Mouse (Mus musculus) cerebellum, adult (tissue): ENCODE data around the gene Tmem138.
"Not testable (repeated sequence)": the region's sequence is repeated elsewhere in the genome, so short reads cannot be mapped to it uniquely, and the experiment has no call there.

ENCODE experiments used
- ATAC-seq: cut with Nextera tagmentation; 2 replicates; pipeline ENCODE4 v1.9.2; 2017; ENCODE audit warnings: mild to moderate bottlenecking, moderate library complexity, mixed read lengths; ENCODE audit not compliant: insufficient number of reproducible peaks, low FRiP score, low TSS enrichment

The Tmem138 gene

DNA sequence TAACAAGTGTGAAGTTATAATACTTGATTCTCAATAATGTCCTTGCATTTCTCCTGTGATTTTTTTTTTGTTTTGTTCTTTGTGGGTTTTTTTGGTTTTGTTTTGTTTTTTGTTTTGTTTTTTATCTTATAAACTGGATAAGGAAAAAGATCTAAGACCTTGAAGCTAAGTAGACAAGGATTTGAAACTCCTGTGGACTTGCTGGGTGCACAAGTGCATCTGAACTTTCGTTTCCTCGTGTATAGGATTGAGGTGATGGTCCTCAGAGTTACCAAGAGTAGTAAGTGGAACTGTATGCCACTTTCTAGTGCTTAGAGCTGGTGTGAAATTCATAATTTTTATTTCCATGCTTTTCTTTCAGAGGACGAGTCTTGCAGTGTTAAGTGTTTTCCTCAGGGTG, 2.9 kb upstream of the Tmem138 start:
- no peak for ATAC-seq

DNA sequence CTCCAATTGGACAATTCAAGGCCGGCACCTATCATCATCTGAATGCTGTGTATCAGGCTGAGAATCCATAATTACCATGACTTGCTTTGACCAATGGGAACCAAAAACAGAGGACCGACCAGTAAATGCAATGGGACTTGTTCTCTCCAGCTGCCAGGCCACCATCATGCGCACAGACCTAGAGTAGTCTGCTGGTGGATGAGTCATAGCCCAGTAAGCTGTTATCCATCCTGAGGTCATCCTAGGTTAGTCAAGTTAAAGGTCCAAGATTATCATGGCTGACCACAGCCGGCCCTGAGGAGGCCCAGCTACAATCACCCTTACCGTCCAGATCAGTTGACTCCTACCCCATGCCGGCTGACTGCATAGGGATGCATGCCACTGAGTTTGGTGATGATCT, 7.5 kb downstream of the Tmem138 start:
- ATAC-seq = no peak

DNA sequence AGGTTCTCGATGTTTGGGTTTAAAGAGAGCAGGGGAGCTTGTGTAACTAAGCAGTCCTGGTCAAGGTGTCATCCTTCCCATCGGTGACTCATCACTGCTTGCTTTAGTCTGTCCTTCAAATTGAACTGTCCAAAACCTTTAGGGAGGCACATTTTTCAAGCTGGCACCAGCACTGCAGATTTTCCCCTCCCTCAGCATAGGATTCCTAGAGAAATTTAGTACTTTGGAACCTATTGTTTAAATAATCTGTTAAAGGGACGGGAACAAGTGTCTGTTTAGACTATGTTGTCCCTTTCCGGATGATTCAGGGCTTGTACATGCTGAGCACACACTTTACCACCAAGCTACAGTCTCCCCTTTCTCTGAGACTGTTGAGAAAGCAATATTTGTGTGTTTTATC, 11.9 kb downstream of the Tmem138 start:
- no peak for ATAC-seq

DNA sequence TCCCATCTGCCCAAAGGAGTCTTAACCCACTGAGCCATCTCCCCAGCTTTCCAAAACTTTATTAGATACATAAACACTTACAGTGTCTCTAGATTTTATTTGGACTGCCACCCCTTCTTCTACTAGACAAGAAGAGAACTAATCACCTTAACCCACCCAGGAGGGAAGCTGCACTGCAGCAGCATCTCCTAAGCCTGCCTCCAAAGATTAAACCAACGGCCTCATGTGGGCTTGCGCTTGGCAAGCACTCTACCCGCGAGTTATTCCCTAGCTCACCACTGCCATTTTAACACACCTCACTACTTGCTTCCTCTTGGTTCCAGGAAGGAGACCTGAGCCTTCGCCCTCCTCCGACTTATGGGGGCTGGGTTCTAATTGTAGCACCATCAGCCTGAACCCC, 12.9 kb downstream of the Tmem138 start:
- ATAC-seq = no peak

DNA sequence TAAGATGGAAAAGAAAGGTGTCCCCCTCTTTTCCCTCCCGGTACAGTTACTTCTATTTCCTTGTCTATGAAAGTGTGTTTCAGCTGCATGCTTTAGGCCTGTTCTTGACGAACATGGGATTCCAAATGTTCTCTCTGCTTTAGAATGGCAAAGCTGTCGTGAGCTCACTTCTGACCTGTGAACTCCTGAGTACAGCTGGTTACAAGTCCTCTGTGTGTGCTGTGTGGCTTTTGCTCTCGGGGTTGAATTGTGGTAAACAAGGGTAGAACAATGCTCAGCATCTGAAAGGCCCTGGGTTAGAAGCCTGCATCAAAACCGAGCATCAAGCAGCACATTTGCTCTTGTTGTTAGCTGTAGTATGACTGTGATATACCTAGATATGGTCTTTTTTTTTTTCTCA, 14.8 kb downstream of the Tmem138 start:
- ATAC-seq = no peak

DNA sequence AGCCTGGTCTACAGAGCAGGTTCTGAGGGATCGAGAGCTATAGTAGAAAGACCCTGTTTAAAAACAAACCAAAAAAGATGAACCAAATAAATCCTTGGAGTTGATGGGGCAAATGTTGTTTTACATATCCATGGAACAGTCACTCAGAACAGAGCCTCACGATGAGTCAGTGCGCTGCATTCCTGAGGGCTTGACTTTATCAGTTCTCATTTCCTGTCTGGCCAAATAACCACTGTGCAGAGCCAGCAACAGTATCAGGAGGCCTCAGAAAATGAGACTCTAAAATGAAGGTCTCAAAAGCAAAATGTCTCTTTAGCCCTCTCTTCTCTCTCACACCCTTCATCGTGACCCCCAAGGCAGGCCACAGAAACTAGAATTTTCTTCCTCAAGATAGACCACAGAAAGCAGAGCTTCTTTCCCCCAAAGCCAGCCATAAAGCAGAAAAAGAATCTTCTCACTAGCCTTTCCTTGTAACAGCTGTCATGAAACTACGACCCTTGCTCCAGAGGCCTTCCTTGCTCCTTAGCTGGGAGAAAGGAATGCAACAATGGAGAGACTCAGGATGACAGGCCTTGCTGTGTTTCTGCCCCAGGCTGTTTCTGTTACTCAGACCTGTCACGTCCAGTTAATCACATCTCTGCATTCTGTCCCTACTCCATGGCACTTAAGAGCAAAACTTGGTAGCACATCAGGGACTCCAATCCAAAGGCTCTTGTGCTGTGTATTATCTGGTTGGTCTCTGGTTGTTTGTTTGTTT, 15.4 kb downstream of the Tmem138 start:
- no peak for ATAC-seq

DNA sequence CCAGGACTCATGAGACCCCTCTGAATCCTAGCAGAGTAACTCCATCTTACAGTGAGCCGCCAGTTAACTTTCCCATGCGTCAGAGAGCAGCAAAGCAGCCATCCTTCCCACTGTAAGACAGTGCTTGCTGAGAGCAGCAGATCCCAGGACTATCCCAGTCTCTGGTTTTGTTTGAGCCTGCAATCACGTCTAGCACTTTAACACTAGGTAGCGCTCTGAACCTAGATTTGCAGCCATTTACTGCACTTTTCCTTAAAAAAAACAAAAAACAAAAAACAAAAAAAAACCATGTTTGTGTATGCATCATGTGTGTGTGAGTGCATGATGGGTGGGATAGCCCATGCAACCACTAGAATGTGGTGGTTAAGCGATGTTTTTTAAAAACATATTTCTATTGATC, 17.1 kb downstream of the Tmem138 start:
- no peak for ATAC-seq

DNA sequence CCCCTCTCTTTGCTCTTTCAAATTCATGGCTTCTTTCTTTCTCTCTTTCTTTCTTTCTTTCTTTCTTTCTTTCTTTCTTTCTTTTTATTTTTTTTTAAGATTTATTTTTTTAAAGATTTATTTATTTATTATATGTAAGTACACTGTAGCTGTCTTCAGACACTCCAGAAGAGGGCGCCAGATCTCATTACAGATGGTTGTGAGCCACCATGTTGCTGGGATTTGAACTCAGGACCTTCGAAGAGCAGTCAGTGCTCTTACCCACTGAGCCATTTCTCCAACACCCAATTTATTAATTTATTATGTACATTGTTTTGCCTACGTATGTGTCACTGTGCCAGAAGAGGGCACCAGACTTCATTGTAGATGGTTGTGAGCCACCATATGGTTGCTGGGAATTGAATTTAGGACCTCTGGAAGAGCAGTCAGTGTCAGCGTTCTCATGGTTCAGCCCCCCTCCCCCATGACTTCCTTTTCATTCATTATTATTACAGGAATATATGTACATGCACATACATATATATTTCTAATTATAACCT, 19.3 kb downstream of the Tmem138 start:
- ATAC-seq = not testable (repeated sequence)

DNA sequence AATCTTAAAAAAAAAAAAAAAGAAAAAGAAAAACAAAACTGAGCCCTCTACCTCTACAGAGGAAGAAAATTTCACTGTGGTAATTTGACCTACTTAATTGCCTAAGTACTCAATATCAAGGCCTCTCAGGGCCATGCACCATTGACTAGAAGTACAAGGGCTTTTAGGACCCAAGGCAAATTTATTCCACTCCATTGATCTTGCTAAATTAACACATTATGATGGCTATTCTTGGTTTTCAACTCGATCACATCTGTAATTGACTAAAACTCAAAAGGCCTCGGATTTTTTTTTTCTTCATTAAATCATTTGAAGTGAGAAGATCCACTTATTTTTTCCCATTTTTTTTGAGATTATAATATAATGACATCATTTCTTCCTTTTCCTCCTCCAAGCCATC, 19.7 kb downstream of the Tmem138 start:
- no peak for ATAC-seq

DNA sequence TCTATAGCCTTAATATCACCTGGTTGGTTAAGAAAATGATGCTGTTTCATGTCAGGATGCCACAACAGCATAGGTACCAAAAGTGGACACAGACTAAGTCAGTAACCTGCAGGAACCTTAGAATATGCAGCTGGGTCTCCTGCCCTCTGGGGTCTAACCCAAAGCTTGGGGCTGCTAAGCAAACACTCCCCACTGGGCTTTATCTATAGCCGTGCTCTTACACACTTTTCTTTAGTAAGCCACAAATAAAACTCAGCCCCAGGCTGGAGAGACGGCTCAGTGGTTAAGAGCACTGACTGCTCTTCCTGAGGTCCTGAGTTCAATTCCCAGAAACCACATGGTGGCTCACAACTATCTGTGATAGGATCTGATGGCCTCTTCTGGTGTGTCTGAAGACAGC, 20.2 kb downstream of the Tmem138 start:
- ATAC-seq = no peak

DNA sequence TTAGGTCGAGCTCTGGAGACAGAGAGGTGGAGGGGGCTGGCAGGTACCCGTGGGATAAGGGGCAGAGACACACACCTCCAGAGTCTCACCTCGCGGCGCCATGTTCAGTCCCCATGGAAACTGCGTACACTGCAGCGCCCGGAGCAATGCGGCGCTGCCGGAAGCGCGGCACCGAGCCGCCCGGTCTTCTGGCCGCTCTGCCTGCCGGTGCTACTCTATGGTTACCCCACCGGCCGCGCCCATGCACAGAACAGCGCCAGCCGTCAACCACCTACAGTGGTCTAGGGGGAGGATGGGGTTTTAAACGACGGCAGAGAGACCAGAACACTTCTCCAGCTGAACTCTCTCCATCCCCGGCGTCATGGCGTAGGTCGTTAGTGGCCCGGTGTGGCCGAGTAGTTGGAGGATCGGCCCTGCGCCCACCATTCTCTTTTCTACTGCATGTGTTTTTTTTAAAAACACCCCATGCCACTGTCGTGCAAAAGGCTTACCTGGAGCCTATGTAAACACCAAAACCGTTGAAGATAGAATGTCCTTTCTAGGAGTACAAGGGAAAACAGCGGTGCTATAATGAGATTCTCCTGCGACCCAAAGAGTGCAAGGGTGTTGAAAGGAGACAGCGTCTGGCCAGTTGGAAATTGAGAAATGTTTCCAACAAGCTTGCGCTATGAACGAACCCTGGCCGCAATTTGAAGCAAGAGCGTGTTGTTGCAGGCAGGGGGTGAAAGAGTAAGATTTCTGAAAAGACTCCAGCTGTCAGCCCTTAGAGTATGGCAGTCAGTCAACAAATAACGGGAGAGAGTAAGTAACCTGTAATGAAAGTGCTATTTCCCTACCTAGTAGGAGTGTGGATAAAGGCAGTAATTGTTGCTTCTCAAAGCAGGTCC, 21.3 kb downstream of the Tmem138 start, which contains the start of gene Tmem216:
Gene Tmem216, minus strand, starts transcription at position 615 of the 887 bp plus-strand sequence.
- peak; percentile 96 for ATAC-seq

DNA sequence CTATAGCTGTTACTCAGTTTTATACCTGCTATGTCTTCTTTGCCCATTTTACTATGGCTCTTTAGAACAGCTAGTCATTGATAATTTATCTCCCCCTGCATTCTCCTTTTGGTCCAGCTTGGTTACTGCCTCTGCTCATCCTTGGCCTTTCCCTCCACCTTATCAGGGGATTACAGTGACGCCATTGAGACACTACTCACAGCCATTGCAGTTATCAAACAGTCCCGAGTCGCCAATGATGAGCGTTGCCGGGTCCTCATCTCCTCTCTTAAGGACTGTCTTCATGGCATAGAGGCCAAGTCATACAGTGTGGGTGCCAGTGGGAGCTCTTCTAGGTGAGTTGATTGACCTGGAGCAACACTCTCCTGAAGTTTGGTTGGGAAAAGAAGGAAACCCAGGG, 37.7 kb downstream of the Tmem138 start:
- ATAC-seq = no peak

DNA sequence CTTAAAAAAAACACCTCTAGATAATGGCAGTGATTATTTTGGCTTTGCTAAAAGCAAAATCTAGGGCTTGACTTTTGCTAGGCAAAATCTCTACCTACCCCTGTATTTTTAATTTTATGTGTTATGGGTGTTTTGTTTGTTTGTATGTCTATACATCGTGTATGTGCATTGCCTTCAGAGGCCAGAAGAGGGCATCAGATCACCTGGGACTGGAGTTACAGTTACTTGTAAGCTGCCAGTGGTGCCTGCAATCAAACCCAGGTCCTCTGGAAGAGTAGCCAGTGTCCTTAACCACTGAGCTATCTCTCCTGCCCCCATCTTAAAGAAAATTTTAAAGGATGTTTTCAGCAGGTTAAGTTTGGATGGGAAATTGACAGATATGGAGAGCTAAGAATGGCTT, 47.1 kb downstream of the Tmem138 start:
- no peak for ATAC-seq

DNA sequence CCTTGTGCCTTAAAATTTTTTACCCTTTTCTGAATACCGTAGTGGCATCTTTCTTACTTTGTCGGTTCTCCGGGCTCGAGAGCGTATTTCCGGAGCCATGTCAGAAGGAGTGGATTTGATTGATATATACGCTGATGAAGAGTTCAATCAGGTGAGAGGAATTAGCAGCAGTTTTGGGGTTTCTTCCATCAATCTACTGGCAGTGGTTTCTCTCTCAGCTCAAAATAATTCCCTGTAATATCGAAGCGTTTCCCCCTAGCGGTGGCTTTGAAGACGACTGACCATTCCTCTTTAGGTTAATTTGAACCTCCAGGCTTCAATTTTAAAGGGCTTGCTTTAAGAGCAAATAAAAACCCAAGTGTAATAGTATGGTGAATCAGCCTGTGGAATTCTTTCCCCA, 51.3 kb downstream of the Tmem138 start, which contains the start of gene Sdhaf2:
Gene Sdhaf2, minus strand, starts transcription at position 233 of the 400 bp plus-strand sequence.
- 0 out of 2 replicates have a peak, but pooled peaks have one; percentile 16 for ATAC-seq

DNA sequence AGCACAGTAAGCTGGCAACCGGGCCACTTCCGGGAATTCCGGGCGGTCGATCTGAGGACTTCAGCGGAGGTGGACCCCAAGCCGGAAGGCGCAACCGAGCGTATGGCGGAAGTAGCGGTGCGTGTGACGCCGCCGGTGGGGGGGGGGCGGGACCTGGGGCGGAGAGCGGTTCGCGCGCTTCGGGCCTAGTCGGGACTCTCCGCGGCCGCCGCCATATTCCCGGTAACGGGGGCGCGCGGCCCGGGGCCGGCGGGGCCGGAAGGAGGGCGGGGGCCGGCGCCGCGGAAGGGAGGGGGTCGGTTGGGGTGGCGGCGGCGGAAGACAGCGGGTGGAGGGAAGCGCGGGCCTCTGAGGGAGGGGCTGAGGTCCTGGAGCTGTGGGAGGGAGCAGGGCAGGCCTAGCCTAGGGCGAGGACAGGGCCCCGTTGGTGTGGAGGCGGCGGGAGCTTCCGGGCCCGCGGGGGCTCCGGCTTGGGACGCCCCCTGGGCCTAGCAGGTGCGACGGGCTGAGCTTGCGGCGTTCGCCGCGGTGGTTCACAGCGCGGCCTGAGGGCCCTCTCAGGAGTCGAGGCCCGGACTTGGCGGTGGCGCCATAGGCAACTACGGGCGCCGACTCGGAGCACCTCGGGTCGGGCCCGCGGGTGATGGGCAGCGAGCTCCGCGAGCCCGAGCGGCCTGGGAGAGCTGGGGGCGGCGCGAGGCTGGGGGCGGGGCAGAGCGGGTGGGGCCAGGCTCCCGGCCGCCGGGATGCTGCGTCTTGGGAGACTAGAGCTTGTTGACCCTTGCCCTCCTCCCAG, 51.9 kb downstream of the Tmem138 start, which contains the start of gene Cpsf7:
Gene Cpsf7, plus strand, starts transcription at position 161 of the 796 bp plus-strand sequence.
- peak; percentile 93 for ATAC-seq

DNA sequence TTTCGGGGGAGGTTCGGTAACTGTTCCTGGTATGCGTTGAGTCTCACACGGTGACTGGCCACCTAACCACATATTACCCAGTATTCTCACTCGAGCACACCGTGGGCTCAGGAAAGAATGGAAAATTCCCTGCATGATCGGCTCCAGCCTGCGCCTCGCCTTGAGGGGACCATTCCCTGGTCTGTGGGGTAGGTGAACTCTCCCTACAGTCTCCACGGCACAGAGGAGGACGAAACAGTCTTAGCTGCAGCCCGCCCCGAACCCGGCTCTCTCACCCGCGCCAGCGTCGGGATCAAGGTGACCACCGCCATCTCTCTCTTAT, 52.4 kb downstream of the Tmem138 start:
- ATAC-seq = no peak

DNA sequence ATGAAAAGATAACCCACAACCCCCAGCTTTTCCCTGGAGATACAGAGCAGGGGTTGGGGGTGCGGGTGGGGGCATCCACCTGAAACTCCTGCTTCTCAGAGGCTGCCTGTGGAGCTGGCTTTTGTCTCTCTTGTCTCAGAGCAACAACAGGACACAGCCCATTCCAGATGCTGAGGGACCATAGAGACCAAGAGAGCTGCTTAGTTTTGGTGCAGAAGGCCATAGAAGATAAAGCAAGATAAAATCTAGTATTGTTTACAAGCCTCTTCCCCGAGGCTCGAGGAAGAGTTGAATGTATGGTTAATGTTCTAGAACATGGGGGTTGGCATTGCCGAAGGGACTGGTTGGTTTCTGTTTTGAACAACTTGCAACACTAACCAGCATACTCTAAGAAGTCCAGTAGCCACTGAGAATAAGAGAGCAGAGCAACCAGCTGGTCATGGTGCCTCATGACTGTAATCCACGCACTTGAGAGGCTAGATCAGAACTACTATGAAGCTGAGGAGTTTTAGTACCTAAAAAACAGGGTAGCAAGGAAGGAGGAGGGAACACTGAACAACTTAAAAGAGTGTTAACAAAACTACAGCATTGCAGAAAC, 53.6 kb downstream of the Tmem138 start:
- ATAC-seq = no peak

DNA sequence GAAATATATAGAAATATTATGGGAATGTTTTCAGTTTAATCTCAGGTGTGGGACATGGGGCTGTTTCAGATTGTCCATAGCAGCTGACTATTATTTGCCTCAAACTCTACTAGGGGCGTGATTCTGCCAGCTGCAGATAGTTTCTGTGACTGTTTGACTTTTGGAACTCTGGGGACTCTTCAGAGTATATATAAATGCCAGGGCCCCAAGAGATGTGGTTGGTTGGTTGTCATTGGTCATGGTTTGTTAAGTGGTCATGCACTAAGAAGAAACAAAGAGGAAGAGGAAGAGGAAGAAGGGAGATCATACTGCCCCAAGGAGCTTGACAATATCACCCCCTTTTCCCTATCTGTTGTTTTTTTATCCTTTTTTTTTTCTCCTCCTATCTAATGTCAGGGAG, 55.2 kb downstream of the Tmem138 start:
- no peak for ATAC-seq
